Mouse (Mus musculus): ENCODE data around the gene Chka. TPM values are rescaled to one million over a fixed set of nuclear protein-coding genes. Genes with fewer than 3 reads are reported as not detected.
A peak's percentile ranks its signal among the peaks of the same experiment; 100 is the strongest.

The Chka gene
- total RNA-seq, 1 experiment, result 79.6 TPM

- H3K36me3 ChIP-seq (ENCODE audit: control insufficient read depth, insufficient read depth, low read length, poor library complexity, severe bottlenecking), result no peaks in the 10 kb centered on the region
- no peaks in the 10 kb centered on the region for H3K9me3 ChIP-seq (ENCODE audit: control insufficient read depth, insufficient read depth, low read depth, low read length)
- in situ Hi-C loops (cut with MboI; ENCODE audit: low sequenced_read_pairs in 2 of 2, unreplicated experiment in 2 of 2), result no loop called here
- peak overlapping the region; percentile 25 to 34; a peak in 1 of 4 replicates for H3K4me3 ChIP-seq (ENCODE audit: insufficient read depth in 1 of 2, low read depth in 1 of 2, low read length in 2 of 2, poor library complexity in 1 of 2, severe bottlenecking in 1 of 2)
- TF ChIP-seq ZNF384 (IDR thresholded peaks at IDR 0.05; ENCODE audit: low read depth, low read length), result no peak
- TF ChIP-seq CHD2 (IDR thresholded peaks at IDR 0.05; ENCODE audit: low read depth, low read length), result no peak
- no peak for TF ChIP-seq HCFC1 (IDR thresholded peaks at IDR 0.05; ENCODE audit: borderline replicate concordance, insufficient read depth, low read length)
- TF ChIP-seq ZC3H11A (IDR thresholded peaks at IDR 0.05; ENCODE audit: borderline replicate concordance, low read depth, low read length), result no peak
- TF ChIP-seq MAFK (IDR thresholded peaks at IDR 0.05; ENCODE audit: insufficient read depth, low read depth, low read length), result no peak
- no peak overlapping the region for H3K9ac ChIP-seq (ENCODE audit: insufficient read depth, low read depth, low read length, poor library complexity, severe bottlenecking)
- DNase-seq (ENCODE audit: low read depth, low spot score), result no peak
- H3K27ac ChIP-seq (ENCODE audit: insufficient read depth, low read depth, low read length, poor library complexity, severe bottlenecking), result no peak overlapping the region
- H3K4me1 ChIP-seq (ENCODE audit: control insufficient read depth in 2 of 2, insufficient read depth in 2 of 2, low read length in 2 of 2, poor library complexity in 1 of 2), result peaks cover 11 to 40% of the 10 kb centered on the region in 2 experiments
These were observed 4.6 kb upstream of the Chka start for GRCm38 (mm10) chr19:3846676-3847604.

- no peak for DNase-seq (ENCODE audit: low read depth, low spot score)
- Histone ChIP-seq H3K9me3 (ENCODE audit: control insufficient read depth, insufficient read depth, low read depth, low read length) (no peaks in the 10 kb centered on the region), H3K4me3 (ENCODE audit: insufficient read depth in 1 of 2, low read depth in 1 of 2, low read length in 2 of 2, poor library complexity in 1 of 2, severe bottlenecking in 1 of 2) (no peak overlapping the region), H3K9ac (ENCODE audit: insufficient read depth, low read depth, low read length, poor library complexity, severe bottlenecking) (no peak overlapping the region), H3K36me3 (ENCODE audit: control insufficient read depth, insufficient read depth, low read length, poor library complexity, severe bottlenecking) (no peaks in the 10 kb centered on the region), H3K4me1 (ENCODE audit: control insufficient read depth in 2 of 2, insufficient read depth in 2 of 2, low read length in 2 of 2, poor library complexity in 1 of 2) (peaks cover 11 to 39% of the 10 kb centered on the region in 2 experiments), H3K27ac (ENCODE audit: insufficient read depth, low read depth, low read length, poor library complexity, severe bottlenecking) (no peak overlapping the region)
- in situ Hi-C loops (cut with MboI; ENCODE audit: low sequenced_read_pairs in 2 of 2, unreplicated experiment in 2 of 2), result no loop called here
- TF ChIP-seq ZC3H11A (IDR thresholded peaks at IDR 0.05; ENCODE audit: borderline replicate concordance, low read depth, low read length), result no peak
- no peak for TF ChIP-seq MAFK (IDR thresholded peaks at IDR 0.05; ENCODE audit: insufficient read depth, low read depth, low read length)
- no peak for TF ChIP-seq HCFC1 (IDR thresholded peaks at IDR 0.05; ENCODE audit: borderline replicate concordance, insufficient read depth, low read length)
- no peak for TF ChIP-seq CHD2 (IDR thresholded peaks at IDR 0.05; ENCODE audit: low read depth, low read length)
- TF ChIP-seq ZNF384 (IDR thresholded peaks at IDR 0.05; ENCODE audit: low read depth, low read length), result no peak
These were observed 3.9 kb upstream of the Chka start for GRCm38 (mm10) chr19:3847711-3848110.

GRCm38 (mm10) chr19:3848207-3848808 lies 3.3 kb upstream of the Chka start:
- Histone ChIP-seq H3K4me3 (ENCODE audit: insufficient read depth in 1 of 2, low read depth in 1 of 2, low read length in 2 of 2, poor library complexity in 1 of 2, severe bottlenecking in 1 of 2) (no peak overlapping the region), H3K4me1 (ENCODE audit: control insufficient read depth in 2 of 2, insufficient read depth in 2 of 2, low read length in 2 of 2, poor library complexity in 1 of 2) (peaks cover 11 to 35% of the 10 kb centered on the region in 2 experiments), H3K9me3 (ENCODE audit: control insufficient read depth, insufficient read depth, low read depth, low read length) (no peaks in the 10 kb centered on the region), H3K27ac (ENCODE audit: insufficient read depth, low read depth, low read length, poor library complexity, severe bottlenecking) (no peak overlapping the region), H3K9ac (ENCODE audit: insufficient read depth, low read depth, low read length, poor library complexity, severe bottlenecking) (no peak overlapping the region), H3K36me3 (ENCODE audit: control insufficient read depth, insufficient read depth, low read length, poor library complexity, severe bottlenecking) (no peaks in the 10 kb centered on the region)
- DNase-seq (ENCODE audit: low read depth, low spot score), result no peak
- TF ChIP-seq CHD2 (IDR thresholded peaks at IDR 0.05; ENCODE audit: low read depth, low read length), result no peak
- TF ChIP-seq HCFC1 (IDR thresholded peaks at IDR 0.05; ENCODE audit: borderline replicate concordance, insufficient read depth, low read length), result no peak
- no peak for TF ChIP-seq MAFK (IDR thresholded peaks at IDR 0.05; ENCODE audit: insufficient read depth, low read depth, low read length)
- TF ChIP-seq ZNF384 (IDR thresholded peaks at IDR 0.05; ENCODE audit: low read depth, low read length), result no peak
- TF ChIP-seq ZC3H11A (IDR thresholded peaks at IDR 0.05; ENCODE audit: borderline replicate concordance, low read depth, low read length), result no peak
- in situ Hi-C loops (cut with MboI; ENCODE audit: low sequenced_read_pairs in 2 of 2, unreplicated experiment in 2 of 2), result no loop called here

GRCm38 (mm10) chr19:3849251-3849650 lies 2.3 kb upstream of the Chka start:
- H3K36me3 ChIP-seq (ENCODE audit: control insufficient read depth, insufficient read depth, low read length, poor library complexity, severe bottlenecking), result no peaks in the 10 kb centered on the region
- no peak overlapping the region for H3K27ac ChIP-seq (ENCODE audit: insufficient read depth, low read depth, low read length, poor library complexity, severe bottlenecking)
- in situ Hi-C loops (cut with MboI; ENCODE audit: low sequenced_read_pairs in 2 of 2, unreplicated experiment in 2 of 2), result no loop called here
- H3K4me3 ChIP-seq (ENCODE audit: insufficient read depth in 1 of 2, low read depth in 1 of 2, low read length in 2 of 2, poor library complexity in 1 of 2, severe bottlenecking in 1 of 2), result no peak overlapping the region
- H3K9ac ChIP-seq (ENCODE audit: insufficient read depth, low read depth, low read length, poor library complexity, severe bottlenecking), result no peak overlapping the region
- no peaks in the 10 kb centered on the region for H3K9me3 ChIP-seq (ENCODE audit: control insufficient read depth, insufficient read depth, low read depth, low read length)
- TF ChIP-seq CHD2 (IDR thresholded peaks at IDR 0.05; ENCODE audit: low read depth, low read length) (no peak), ZC3H11A (IDR thresholded peaks at IDR 0.05; ENCODE audit: borderline replicate concordance, low read depth, low read length) (no peak), HCFC1 (IDR thresholded peaks at IDR 0.05; ENCODE audit: borderline replicate concordance, insufficient read depth, low read length) (no peak), MAFK (IDR thresholded peaks at IDR 0.05; ENCODE audit: insufficient read depth, low read depth, low read length) (no peak), ZNF384 (IDR thresholded peaks at IDR 0.05; ENCODE audit: low read depth, low read length) (no peak)
- DNase-seq (ENCODE audit: low read depth, low spot score), result no peak
- peaks cover 4 to 30% of the 10 kb centered on the region in 2 experiments; a peak in 3 of 4 replicates for H3K4me1 ChIP-seq (ENCODE audit: control insufficient read depth in 2 of 2, insufficient read depth in 2 of 2, low read length in 2 of 2, poor library complexity in 1 of 2)

Data from ES-E14 (cell line).